Mouse (Mus musculus) T-helper 1 cell (primary cell): ENCODE data around the gene Traip.
"Not testable (repeated sequence)": the region's sequence is repeated elsewhere in the genome, so short reads cannot be mapped to it uniquely, and the experiment has no call there.

Experiments
- in situ Hi-C: fragments of 300-600 bp; cut with MboI, MseI; formaldehyde crosslinking; loops from one replicate; pipeline ENCODE4 v1.15.1; 2025; ENCODE audit warnings: high pct_unique_total_duplicates

The Traip gene

DNA sequence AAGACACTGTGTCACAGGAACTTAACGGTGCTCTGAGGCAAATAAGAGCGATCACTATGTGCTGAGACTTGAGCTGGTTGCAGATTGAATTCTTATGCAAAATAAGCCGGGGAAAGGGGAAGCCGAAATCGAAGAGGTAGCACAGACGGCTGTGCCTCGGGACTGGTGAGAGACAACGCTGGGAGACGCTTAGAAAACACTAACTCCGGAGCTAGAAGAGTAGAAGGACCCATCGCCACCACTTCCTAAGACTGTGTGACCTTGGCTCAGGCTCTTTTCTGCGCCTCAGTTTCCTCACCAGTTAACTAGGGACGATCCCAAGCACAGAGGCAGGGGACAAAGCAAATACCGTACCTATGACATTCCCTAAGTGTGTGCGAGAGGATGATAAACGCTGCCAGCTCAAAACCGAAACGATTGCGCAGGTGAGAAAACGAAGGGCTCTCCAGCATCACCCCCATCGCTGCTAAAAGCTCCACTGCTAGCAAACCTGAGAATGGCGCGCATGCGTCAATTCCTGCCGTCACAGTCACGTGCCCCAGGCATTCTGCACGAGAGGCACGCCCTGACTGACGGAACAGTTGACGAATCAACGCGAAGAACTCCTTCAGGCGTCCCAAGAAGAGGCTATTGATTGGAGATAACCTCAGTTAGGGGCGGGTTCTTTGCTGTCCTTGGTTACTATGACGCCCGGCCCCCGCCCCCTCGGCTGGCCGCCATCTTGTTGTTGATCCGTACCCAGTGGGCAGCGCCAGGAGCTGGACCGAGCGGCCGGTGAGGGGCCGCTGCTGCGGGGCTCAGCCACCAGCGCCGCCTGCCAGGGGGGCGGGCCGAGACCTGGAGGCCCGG is 52.2 kb downstream of the Traip start, which contains the start of gene Ip6k1:
Gene Ip6k1 (plus strand): TSS at position 580 of the 849 bp plus-strand sequence.
- in situ Hi-C loops, result no loop called here

DNA sequence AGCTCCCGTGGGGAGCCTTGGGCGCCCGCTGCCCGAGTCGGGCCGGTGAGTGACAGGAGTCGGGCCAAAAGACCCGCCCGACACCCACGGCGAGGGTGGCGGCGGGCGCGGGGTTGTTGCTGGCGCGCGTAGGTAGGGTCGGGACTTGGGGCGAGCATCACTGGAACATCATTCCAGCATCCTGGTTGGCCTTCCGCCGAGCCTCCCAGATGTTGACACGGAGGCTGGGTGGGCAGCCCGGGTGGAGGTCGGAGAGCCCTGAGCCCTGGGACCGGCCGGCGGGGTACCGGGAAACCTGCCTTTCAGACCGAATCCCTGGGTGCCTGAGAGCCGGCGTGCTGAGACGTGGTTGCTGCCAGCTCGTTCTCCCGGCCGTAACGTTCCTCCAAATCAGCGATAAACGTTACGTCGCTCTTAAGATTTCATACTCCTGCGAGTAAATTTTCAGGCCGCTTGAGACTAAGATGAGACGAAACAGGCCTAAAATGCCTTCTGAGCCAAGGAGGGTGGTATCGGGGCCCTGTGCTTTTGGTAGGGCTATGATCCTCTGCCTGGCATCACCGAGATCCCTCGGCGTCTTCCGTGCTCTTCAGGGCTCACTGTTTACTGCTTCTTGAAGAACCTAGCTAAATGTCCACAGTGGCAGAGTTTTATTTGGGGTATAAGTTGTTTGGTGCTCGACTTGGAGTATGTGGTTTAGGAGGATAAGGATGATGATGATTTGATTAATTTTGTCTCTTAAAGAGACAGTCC is 53.0 kb downstream of the Traip start:
- in situ Hi-C loops, result no loop called here

DNA sequence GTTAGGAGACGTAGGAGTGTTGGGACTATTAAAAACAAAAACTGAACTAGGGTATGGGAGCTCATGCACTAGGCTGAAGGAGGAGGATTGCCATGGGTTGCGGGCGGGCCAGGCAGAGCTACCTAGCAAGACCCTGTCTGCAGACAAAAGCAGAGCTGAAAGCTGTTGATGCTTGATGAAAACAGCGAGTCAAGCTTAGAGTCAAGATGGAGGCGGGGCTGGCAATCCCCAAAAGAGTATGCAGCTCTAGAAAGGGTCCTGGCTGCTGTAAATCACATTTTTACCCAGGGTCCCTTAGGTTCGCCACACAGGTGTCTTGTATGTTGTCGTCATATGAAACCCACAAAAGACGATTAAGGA is 53.6 kb downstream of the Traip start:
- in situ Hi-C loops, result no loop called here

DNA sequence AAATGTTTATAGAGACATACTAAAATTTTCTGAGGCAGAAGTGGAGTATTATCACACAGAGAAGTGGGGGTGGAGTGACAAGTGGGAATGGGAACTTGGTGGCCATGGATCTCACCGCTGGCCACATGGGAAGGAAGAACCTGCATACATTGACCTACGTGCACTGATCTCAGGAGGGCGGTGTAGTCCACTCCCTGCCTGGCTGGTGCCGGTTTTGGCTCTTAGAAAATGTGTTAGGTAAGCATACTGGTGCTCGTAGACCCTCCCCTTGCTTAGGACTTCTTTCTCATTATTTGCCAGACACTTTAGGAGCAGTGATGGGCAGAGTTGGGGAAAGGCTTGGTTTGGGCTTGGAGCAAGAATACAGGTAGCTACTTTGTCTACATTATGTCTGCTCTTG is 58.1 kb downstream of the Traip start:
- in situ Hi-C loops, result no loop called here

DNA sequence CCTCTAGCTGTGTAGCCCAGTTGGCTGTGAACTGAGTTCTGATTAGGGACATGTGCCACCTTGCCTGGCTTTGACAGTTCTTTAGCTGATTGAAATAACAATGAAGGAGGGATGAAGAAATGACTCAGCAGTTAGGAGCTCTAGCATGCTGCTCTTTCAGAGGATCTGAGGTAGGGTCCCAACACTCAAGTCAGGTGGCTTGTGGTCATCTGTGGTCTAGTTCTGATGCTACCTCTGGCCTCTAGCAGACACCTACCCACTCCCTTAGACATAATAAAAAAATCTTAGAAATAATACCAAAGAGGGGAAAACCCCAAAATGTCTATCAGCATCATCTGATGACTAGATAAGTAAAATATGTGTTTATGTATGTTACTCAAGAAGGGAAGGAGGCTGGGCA is 60.4 kb downstream of the Traip start:
- in situ Hi-C loops, result no loop called here

DNA sequence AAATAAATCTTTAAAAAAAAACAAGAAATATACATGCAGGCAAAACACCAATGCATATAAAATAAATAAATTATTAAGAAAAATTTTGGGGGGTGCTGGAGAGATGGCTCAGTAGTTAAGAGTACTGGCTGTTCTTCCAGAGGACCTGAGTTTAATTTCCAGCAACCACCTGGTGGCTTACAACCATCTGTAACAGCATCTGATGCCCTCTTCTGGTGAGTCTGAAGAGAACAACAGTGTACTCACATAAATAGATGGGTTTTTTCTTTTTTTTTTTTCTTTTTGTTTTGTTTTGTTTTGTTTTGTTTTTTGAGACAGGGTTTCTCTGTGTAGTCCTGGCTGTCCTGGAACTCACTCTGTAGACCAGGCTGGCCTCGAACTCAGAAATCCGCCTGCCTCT is 63.6 kb downstream of the Traip start:
- in situ Hi-C loops, result not testable (repeated sequence)

DNA sequence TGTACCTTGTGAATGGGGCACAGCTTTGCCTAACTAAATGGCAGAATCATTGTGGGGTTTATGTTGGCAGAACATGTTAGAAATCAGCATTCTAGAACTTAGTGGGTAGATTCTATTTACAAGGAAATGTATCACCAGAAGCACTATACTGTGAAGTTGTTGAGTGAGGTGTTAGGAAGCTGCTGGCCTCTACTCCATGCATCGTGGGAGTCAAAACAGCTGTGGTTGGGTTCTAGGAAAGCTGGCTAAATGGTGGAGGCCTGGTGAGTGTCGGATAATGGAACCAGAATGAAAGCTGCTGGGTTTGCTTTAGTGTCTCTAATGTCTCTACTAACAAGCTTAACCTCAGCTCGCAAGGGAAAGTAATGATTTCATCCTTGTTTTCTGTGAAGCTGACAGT is 67.2 kb downstream of the Traip start:
- in situ Hi-C loops, result loop anchor here (5.0 kb wide), 1 partner anchor 40 kb away; no protein-coding TSS in a partner anchor

DNA sequence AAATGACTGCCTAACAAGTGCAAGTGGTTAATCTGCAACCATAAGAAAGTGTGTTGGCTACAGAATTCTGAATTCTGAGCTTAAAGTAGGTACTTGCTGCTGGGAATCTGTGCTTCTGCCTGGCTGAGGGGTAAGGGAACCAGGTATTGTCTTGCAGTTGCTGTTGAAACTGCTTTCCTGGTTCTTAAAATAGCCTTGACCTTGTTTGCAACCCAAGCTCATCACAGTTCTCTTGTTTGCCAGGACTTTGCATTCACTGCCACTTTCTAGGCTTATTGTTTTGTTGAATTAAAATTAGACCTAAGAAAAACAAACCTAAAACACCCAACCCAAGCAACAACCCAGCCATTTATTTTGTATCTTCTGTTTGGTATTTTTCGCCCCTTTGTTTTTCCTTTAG is 70.8 kb downstream of the Traip start:
- in situ Hi-C loops, result no loop called here
